Mouse (Mus musculus) thymus, postnatal 25 days (tissue): Measurements from ENCODE around the gene Rbp4.

Experiments
- DNase-seq: peaks from one replicate; pipeline ENCODE4 v3.0.0; 2022

Gene Rbp4

DNA sequence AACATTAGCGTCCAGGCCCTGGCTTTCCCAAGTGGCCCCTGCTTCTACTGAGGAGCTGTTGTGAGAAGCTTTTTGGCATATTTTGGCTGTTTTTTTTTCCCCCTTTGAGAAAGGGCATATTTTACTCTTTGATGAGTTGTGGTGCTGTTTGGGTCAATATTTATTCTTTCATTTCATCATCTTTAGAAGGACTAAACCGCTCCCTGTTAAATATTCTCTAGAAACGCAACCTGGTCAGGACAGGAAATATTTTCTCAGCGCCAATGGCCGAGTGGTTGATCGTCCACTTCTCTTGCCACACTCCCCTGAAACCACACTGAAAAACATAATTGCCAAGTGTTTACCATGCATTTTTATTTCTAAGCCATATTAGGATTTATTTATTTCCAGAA, at the start of gene Rbp4:
TSS of gene Rbp4 (minus strand) at position 63 of the 392 bp plus-strand sequence.
- no peak for DNase-seq

DNA sequence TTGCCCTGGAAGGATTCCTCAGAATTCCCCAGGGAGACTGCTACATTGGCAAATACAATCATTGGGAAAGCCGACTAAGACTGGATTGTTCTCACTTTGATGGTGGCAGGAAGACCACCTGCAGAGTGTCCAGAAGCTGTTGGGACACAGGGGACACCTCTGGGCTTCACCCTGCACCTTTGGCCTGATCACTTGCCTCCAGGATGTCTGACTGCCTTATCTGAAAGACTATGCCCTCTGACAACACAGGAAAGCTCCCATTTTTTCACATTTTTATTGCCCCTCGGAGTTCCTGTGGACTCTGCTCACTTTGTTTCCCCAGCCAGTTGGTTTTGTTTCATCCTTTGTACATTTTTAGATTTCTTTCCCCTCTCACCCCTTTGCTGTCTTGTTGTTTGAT, 39.6 kb upstream of the Rbp4 start:
- DNase-seq: no peak

DNA sequence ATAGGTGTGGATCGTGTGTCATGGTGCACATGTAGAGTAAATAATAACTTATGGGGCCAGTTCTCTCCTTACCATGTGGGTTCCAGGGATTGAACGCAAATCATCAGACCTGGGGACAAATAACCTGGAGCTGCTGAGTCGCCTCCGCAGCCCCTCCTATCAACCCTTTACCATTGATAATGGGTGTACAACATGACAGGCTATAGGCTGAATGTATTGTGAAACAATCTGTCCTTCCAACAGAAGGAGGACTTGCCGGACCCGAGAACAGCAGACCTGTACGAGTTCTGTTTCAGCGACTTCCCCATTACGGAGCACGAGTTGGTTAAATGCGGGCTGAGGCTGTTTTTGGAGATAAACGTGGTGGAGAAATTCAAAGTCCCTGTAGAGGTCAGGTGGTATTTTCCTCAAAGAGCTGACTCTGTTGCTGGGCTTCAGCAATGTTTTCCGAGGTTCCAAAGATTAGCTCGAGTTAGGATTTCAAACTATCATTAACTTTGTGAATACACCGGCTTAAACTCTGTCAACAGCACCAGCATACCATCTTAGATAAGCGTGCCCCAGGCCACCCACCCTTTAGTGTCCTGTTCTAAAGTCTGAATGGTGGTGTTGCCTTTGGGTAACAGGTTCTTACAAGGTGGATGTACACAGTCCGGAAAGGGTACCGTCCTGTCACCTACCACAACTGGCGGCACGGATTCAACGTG, 36.7 kb upstream of the Rbp4 start:
- DNase-seq: no peak

DNA sequence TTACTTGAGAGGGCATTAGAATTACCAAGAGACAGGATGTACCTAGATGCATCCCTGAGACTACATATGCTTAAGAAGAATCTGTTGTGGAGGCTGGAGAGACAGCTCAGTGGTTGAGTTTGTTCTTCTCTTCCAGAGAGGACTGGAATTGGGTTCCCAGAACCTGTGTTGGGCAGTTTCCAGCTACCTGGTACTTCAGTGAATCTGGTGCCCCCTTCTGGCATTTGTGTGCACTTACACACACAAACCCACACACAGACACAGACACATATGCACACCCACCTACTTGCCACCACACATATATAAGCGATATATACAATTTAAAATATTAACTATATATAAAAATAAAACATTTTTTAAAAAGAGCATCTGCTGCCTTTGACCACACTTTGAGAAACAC, 31.2 kb upstream of the Rbp4 start:
- no peak for DNase-seq

DNA sequence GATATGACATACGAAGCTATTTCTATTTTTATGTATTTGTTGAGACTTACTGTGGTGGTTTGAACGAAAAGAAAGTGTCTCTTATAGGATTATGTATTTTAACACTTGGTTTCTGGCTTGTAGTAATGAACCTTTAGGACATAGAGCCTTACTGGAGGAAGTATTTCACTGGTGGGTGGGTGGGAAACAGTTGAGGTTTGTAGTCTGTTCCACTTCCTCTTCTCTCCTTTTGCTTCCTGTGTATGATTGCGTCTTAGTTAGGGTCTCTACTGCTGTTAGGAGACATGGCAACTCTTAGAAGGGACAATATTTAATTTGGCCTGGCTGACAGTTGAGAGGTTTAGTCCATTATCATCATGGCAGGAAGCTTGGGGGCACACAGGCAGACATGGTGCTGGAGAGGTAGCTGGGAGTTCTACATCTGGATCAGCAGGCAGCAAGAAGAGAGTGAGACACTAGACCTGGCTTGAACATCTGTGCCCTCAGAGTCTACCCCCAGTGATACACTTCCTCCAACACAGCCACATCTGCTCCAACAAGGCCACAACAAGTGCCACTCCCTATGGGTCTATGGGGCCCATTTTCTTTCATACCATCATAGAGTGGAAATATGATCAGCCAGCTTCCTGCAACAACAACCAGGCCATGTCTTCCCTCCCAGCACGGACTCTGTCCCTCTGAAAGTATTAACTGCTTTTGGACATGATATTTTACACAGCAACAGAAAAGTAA, 18.6 kb upstream of the Rbp4 start:
- DNase-seq: no peak

DNA sequence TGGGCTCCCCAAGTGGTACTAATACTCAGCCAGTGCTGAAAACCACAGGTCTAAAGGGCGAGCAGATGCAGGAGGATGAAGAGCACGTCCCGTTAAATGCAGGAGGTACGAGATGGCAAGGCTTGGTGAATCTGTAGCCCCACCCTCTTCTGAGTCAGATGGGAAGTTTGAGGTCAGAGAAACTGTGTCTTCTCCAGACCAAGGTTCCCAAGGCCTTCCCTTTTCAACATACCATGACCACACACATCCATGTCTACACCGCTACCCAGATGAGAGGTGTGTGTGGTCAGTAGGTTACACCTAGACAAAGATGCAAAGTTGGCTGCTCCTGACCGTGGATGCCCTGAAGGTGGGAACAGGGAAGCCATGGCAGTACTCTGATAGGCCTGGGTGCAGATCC, 9.7 kb upstream of the Rbp4 start:
- no peak for DNase-seq

DNA sequence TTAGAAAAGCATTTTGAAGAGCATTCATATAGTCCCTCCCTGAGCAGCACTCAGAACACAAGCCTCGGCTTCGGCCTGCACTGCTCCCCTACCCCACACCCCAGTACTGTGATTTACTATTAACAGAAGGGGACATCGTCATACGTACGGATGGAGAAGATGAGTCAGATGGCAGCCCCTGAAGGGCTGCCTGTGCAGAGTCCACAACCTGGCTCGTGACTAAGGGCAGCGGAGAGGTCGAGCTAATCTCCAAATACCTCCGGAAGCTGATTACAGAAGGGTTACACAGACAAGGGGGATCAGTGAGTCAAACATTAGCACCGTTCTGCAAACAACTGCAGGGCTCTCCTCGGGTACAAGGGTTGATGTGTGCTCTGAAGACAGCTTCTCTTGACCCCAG, 8.9 kb upstream of the Rbp4 start:
- no peak for DNase-seq

DNA sequence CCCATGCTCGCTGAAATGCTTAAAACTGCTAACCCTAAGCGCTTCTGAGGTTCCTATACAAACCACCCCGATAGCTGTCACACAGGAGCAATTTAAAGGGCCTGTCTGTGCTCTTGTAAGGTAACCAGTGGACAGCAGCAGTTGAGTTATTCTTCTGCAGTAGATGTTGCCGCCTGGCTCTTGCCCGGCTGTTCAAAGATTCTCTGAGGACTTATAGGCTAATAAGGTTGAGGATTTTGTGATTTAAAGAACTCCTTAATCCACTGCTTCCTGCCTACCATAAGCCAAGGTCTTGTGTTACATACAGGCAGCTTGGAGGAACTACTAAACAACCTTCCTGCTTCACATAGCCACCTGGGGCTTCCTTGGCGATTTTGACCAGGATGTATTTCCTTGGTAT, 7.4 kb upstream of the Rbp4 start, which contains the start of gene Pde6c:
TSS of gene Pde6c (plus strand) at position 301 of the 400 bp plus-strand sequence.
- no peak for DNase-seq

DNA sequence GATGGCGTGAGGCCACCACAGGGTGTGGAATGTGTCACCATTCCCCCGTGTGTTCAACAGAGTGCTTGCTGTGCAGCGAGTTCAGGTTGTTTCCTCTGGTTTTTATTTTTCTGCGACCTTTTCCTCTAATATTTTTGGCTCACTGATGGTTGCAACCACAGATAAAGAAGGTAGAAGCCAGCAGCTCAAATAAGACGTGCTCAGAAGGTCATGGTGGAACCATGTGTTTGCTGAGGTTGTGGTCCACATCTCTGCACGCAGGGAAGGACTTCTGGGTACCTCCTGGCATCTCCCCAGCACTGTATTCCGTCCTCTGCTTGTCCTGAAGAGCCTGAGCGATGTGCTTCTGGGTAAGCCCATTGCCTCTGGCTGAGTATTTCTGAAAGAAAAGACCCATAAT, 1.6 kb upstream of the Rbp4 start:
- no peak for DNase-seq

DNA sequence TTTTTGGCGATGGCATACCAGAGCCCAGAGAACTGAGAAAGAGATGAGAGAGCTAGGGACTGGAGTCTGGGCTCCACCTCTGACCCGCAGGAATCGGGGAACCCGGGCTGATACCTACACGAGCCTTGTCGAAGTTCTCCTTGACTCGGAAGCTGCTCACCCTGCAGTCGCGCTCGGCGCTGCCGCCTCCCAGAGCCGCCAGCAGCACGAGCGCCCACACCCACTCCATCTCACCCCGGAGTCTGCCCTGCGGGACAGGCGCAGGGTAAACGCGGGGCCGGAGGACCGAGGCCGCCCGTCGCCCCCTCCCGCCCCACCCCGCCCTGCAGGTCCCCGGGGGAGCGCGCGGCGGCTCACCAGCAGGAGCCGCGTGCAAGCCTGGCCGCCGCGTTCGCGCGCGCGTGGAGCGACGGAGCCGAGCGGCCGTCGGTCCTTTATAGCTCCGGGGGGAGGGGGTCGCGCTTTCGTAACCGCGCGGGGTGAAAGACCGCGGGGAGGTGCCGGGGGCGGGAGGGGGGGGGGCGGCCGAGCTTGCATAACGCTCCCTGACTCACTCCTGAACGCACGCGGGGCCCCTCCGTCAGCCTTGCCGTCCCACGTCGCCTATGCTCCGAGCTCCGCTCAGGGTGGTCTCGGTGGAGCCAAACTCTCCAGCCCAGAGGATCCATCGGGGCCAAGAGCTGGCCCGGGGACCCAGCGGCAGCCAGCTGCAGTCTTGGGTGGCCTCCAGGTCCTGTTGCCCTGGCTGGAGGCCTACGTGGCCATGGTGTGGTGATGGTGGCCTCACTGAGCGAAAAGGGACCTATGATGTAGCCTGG, 471 bp downstream of the Rbp4 start:
- no peak for DNase-seq

DNA sequence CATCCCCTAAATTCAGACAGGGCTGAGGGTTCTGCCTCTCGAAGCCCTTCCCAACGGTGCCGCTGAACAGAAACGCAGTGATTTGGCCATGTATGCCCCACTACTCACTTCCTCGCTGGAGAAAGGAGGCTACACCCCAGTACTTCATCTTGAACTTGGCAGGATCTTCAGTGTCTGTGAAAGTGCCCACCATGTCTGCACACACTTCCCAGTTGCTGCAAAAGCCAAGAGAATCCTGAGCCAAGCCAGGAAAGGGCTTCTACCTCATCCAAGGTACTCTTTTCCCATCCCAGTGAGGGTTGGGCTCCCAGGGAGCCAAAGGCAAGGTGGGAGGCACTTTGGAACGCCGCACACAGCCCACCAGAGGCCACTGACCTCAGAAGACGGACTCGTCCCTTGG, 1.2 kb downstream of the Rbp4 start:
- DNase-seq: no peak

DNA sequence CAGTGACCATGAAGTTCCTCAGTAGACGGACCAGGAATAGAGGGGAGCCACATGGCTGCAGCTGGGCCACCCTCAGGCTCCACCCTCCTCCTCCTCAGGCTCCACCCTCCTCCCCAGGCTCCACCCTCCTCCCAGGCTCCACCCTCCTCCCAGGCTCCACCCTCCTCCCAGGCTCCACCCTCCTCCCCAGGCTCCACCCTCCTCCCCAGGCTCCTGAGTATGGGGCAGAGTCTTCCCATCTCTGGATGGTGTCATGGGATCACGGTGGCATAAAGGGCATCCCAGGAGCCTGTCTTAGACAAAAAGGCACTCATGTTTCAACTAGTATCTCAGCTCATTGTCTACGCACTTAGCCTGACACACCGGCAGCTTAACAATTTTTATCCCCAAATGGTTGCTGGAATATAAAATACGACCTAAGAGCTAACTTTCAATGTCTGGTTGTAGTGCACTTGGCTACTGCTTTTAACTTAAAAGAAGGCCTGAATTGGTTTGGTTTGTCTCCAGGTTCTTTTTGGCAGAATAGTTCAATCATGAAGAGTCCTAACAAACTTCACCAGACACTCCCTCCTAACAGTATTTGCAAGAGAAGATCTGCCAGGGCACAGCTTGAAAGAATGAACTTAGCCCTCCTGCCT, 4.8 kb downstream of the Rbp4 start:
- DNase-seq: no peak

DNA sequence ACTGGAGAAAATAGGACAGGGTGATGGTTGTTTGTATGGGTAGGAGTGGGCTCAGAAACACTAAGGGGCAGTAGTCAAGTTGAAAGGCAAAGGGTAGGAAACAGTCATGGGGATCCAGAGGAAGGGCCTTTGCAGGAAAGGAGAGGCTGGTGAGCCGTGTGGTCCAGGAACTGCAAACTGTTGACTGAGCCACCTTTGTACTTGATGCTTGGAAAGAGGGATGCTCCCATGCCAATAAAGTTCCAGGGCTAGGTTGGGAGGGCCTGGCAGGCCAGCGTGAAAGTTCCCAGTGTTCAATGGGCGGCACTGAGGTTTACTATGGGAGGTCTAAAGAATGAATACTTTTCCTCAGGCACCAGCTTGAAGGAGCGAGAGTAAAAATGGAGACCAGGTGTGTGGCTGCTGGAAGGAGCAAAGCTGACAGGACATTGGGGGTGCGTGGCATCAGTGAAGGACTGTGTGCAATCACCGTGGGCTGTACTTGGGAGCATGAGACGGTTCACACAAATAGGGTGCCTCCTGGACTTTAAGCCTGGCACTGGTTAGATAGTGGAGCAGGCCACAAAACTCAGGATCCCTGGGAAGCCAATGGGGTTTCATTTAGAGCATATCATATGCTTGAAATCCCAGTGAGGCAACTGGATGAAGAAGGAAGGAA, 10.1 kb downstream of the Rbp4 start:
- DNase-seq: no peak

DNA sequence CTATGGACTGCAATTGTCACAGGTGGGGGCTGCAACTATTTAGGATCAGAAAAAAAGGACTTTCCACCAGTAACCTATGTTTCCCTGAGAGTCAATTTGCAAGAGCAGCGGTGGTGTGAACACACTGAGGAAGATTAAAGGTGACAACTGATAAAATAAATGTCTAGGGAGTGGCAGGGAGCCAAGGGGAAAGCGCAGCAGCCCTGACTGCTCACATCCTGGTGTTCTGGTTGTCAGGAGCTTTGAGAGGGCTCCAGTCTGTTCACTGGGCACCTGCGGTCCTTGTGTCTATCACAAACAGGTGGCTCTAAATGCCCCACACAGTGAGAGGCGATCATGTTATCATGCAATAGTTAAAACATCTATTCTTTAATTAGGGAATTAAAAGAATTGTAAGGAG, 12.5 kb downstream of the Rbp4 start:
- DNase-seq: no peak

DNA sequence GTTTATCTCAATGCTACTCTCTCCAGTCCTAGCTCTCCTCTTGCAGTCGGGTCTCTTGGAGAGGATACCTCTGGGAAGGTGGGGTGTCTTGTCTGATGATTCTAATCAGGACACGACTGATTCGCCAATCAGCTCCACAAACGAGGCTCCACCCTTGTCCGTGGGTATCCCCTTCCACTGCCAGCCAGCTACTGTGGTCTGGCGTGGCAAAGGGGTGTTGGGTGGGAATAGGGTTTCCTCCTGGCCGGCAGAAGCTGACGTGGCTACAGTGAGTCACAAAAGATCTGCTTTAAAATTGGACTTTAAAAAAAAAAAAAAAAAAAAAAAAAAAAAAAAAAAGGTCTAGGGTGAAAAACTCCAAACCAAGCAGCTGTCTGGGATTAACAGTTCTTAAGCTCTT, 14.0 kb downstream of the Rbp4 start:
- no peak for DNase-seq

DNA sequence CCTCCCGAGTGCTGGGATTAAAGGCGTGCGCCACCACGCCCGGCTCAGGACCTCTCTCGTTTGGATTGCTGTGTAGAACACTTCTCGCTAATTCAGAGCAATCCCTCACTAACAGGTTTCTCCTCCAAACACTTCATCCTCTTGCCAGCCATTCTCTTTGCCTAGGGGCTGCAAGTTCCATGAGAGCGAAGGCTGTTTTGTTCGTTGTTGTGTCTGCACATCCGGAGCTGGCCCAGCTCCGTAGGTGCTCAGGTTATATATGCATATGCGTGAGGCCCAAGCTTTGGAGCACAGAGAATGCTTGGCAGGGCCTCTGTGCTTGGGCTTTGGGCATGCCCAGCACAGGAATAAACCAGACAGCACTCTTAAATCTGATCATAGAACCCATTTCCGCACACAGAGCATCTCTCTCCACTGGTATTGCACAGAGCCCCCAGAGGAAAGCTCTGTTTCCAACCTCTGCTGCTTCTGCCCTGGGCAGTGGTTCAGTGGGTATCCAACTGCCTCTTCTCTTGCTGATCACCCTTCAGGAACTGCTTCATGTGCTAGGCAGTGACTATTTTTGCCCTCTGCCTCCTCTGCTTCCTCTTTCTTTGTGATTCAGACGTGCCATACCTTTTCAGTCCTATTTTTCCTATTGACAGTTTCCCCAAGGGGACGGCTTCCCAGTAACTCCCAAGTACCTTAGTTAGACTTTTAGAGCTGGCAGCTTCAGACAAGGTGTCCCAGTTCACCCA, 15.4 kb downstream of the Rbp4 start:
- DNase-seq: no peak

DNA sequence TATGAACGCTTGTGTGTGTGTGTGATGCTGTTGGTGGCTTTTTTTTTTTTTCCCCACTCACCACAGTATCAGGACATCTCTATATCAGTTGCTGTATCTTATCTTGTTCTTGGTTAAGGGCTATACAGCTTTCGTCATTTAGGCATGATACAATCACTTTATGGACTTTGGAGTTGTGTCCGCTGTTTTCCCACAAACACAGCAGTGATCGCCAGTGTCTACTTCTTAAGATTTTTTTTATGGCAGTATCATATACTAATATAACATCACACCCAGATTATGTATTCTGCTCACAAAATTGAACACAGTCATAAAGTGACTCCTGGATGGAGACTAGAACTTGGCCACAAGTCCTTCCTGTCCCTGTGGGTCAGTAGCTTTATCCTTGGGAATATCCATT, 17.2 kb downstream of the Rbp4 start:
- DNase-seq: no peak

DNA sequence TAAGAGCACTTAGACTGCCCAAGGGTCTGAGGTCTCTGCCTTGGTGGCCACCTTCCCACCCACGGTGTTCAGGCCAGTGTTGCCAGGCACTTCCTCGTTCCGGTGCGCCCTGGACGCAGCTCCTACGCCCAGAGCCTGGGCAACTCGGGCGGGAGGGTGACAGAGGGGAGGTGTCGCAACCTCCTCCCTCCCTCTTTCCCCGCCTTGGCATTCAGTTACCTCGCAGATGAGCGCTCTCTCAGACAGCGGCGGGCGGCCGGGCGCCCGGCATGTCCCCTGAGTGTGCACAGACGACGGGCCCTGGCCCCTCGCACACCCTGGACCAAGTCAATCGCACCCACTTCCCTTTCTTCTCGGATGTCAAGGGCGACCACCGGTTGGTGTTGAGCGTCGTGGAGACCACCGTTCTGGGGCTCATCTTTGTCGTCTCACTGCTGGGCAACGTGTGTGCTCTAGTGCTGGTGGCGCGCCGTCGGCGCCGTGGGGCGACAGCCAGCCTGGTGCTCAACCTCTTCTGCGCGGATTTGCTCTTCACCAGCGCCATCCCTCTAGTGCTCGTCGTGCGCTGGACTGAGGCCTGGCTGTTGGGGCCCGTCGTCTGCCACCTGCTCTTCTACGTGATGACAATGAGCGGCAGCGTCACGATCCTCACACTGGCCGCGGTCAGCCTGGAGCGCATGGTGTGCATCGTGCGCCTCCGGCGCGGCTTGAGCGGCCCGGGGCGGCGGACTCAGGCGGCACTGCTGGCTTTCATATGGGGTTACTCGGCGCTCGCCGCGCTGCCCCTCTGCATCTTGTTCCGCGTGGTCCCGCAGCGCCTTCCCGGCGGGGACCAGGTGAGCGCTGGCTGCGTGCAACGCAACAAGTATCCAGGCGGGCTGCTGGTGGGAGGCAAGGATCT, 28.0 kb downstream of the Rbp4 start, which contains the start of gene Ffar4:
TSS of gene Ffar4 (plus strand) at position 214 of the 901 bp plus-strand sequence.
- DNase-seq: no peak

DNA sequence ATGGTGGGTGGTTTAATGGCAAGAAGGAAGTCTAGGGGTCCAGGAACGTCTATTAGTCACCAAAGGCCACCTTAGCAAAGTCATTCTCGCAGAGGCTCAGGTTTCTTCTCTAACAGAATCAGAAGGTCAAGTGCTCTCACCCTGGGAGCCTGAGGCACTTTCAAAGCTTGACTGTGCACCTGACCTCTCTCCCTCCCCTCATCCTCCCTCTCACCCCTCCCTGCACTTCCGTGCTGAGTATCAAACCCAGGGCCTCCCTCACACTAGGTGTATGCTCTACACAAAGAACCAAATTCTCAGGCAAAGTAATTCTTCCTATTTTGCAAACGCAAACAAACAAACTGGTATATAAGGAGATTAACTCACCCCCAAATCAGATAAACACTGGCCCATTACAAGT, 28.9 kb downstream of the Rbp4 start:
- DNase-seq: no peak

DNA sequence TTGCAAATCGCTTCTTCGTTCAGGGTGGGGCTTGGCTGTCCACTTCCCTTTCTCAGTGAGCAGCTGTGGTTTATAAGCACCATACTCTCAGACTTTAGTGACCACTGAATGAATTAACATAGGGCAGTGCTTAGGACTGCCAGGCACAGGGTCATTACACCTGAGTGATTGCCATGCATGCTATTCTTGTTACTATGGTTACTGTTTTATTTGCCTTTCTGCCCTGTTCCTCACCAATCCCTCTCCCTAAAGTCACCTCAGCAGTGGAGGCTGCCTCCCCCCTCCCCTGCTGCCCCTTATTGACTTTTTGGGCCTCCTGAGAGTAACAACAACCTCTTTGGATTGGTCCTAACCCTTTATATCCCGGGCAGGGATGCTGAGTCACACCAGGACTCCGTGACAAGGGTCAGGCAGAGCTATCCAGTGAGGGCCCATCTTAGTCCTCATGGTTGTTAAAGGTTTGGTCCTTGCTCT, 33.5 kb downstream of the Rbp4 start:
- DNase-seq: no peak

DNA sequence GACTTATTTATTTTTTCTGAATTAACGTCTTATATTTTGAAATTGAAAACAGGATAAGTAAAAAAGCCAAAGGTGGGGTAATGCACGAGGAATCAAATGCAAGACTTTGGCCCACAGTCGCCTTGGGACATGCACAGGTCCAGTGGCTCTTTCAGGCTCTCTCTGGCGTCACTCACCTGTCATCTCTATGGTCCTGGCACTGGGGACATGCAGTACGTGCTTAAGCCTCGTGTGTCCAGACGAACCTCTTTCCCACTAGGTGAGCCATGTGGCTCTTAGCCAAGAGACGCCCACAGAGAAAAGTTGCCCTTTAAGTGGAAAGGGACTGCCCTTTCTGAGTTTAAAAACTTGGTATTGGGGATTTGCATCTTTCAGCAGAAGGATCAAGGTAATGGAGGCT, 35.7 kb downstream of the Rbp4 start:
- no peak for DNase-seq
